Mouse (Mus musculus) liver, embryonic 14.5 days (tissue): ENCODE measurements around the gene Cldn10. TPM values are rescaled to one million over a fixed set of nuclear protein-coding genes. Genes with fewer than 3 reads are reported as not detected.
"Not testable (repeated sequence)": the region's sequence is repeated elsewhere in the genome, so short reads cannot be mapped to it uniquely, and the experiment has no call there.

Experiments
- ATAC-seq: fragments of 200-750 bp; cut with Nextera tagmentation; 2 replicates; pipeline ENCODE4 v1.8.0; 2017; ENCODE audit warnings: moderate number of reproducible peaks, mild to moderate bottlenecking, moderate library complexity; ENCODE audit not compliant: insufficient read depth
- DNase-seq, 3 experiments: peaks; one replicate each; pipeline ENCODE4 v3.0.0-alpha.2; 2012 to 2013; ENCODE audit warnings: low read depth in 3 of 3, low spot score in 3 of 3
- H3K27ac ChIP-seq: fragments of 300-500 bp; sonication (generic); 2 replicates; pipeline ENCODE4 v1.5.1; 2014; ENCODE audit warnings: moderate library complexity, mild to moderate bottlenecking, control low read depth, inconsistent platforms
- H3K27me3 ChIP-seq: fragments of 300-500 bp; sonication (generic); 2 replicates; pipeline ENCODE4 v1.6.1; 2014; ENCODE audit warnings: mild to moderate bottlenecking, low read length, moderate library complexity; ENCODE audit not compliant: control insufficient read depth, insufficient read depth
- H3K36me3 ChIP-seq: fragments of 300-500 bp; sonication (generic); replicated peaks from 2 replicates; pipeline ENCODE4 v1.6.1; 2014; ENCODE audit warnings: low read depth; ENCODE audit not compliant: control insufficient read depth, insufficient read depth
- H3K4me1 ChIP-seq, 2 experiments: fragments of 200-500 bp in 1 of 2; fragments of 300-500 bp in 1 of 2; sonication (generic) in 1 of 2; replicated peaks; 2 replicates each; pipeline ENCODE4 v1.6.1; 2012 to 2014; ENCODE audit warnings: antibody characterized with exemption in 1 of 2, inconsistent platforms in 1 of 2, low read length in 1 of 2; ENCODE audit not compliant: control insufficient read depth in 2 of 2, insufficient read depth in 2 of 2
- H3K4me2 ChIP-seq: fragments of 300-500 bp; sonication (generic); 2 replicates; pipeline ENCODE4 v1.6.1; 2014; ENCODE audit warnings: low read depth, mild to moderate bottlenecking, control low read depth, moderate library complexity
- H3K4me3 ChIP-seq, 2 experiments: fragments of 200-500 bp in 1 of 2; fragments of 300-500 bp in 1 of 2; sonication (generic) in 1 of 2; 2 replicates each; pipeline ENCODE4 v1.5.1; 2012 to 2014; ENCODE audit warnings: low read depth in 2 of 2, low read length in 2 of 2, mild to moderate bottlenecking in 2 of 2, control low read depth in 1 of 2, inconsistent platforms in 1 of 2, moderate library complexity in 1 of 2; ENCODE audit not compliant: insufficient read depth in 1 of 2
- H3K9ac ChIP-seq: fragments of 300-500 bp; sonication (generic); replicated peaks from 2 replicates; pipeline ENCODE4 v1.6.1; 2014; ENCODE audit warnings: mild to moderate bottlenecking, control low read depth, moderate library complexity
- H3K9me3 ChIP-seq: fragments of 300-500 bp; sonication (generic); 2 replicates; pipeline ENCODE4 v1.6.1; 2016; ENCODE audit warnings: low read length, mixed read lengths; ENCODE audit not compliant: control insufficient read depth
- CTCF ChIP-seq: IDR thresholded peaks from 2 replicates; pipeline ENCODE4 v1.5.1; 2016; ENCODE audit warnings: antibody characterized with exemption, low read depth, control low read depth
- EP300 ChIP-seq: IDR thresholded peaks from 2 replicates; pipeline ENCODE4 v1.6.1; 2016; ENCODE audit warnings: antibody characterized with exemption, low read depth
- WGBS: fragments of 180-500 bp; shearing (Covaris S2); extraction: QIAGEN DNeasy Blood & Tissue Kit; methylation state at CpG from one replicate; pipeline ENCODE4 v1.1.7; 2014; ENCODE audit not compliant: insufficient replicate concordance; 5-methylcytosine and 5-hydroxymethylcytosine counted together
- polyA plus RNA-seq, 2 experiments: library from polyadenylated mRNA; depleted of rRNA in 1 of 2; stranded (reverse) in 1 of 2; unstranded in 1 of 2; fragments of >200 nt; fragmentation: Nextera tagmentation in 1 of 2; extraction: Ambion mirVana in 1 of 2; gene quantifications; 2 replicates each; pipeline versions ENCODE4 v1.2.1 to v1.2.3; 2012 to 2014

Cldn10 gene
- polyA plus RNA-seq, 2 experiments, result 0.06 to 0.51 TPM

DNA sequence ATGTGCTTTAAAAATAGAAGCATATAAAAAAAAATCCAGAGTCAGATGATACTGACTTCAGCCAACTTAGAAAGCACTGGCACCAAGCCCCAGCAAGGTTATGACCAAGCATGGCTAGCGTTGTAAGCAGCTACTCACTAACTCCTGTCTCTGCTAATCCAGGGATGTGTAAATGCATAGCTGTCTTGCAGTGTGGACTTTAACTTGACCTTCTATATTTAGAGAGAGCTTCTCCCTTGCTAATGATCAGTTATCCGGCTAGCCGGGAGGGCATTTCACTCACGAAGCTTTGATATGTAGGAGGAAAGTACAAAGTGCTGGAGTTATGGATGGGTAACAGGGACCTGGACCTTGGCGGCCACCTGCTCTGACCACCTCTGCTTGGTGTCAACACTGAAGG is 19.9 kb downstream of the Cldn10 start:
- no peaks in the 10 kb centered on the region for H3K27me3 ChIP-seq
- peaks cover 23 to 45% of the 10 kb centered on the region in 2 experiments for H3K4me1 ChIP-seq

GRCm38 (mm10) chr14:118808183-118808582 is 20.5 kb downstream of the Cldn10 start:
- H3K36me3 ChIP-seq, H3K9me3 ChIP-seq, H3K4me3 ChIP-seq, H3K9ac ChIP-seq, H3K27me3 ChIP-seq, DNase-seq: not testable (repeated sequence)
- Histone ChIP-seq H3K4me2 (peak overlapping the region; percentile 33), H3K4me1 (peaks cover 23 to 45% of the 10 kb centered on the region in 2 experiments), H3K27ac (peak overlapping the region; percentile 24; the same call in 1 of the 2 replicates)
- 65% methylated on average over 2 of the region's 2 CpGs for WGBS
- ATAC-seq, result peak; percentile 71

More for the DNA sequence above, 19.9 kb downstream of the Cldn10 start:
- H3K4me3 ChIP-seq, result no peak overlapping the region
- peak overlapping the region; percentile 33 for H3K4me2 ChIP-seq
- DNase-seq, result no peak
- 81% methylated on average over 5 of the region's 5 CpGs for WGBS
- peak overlapping the region; percentile 24 for H3K27ac ChIP-seq
- TF ChIP-seq CTCF (no peak), EP300 (no peak)
- peak; percentile 7; the same call in 1 of the 2 replicates for ATAC-seq
- H3K9ac ChIP-seq, result no peak overlapping the region; the same call in 1 of the 2 replicates
- no peaks in the 10 kb centered on the region for H3K36me3 ChIP-seq
- no peaks in the 10 kb centered on the region for H3K9me3 ChIP-seq

DNA sequence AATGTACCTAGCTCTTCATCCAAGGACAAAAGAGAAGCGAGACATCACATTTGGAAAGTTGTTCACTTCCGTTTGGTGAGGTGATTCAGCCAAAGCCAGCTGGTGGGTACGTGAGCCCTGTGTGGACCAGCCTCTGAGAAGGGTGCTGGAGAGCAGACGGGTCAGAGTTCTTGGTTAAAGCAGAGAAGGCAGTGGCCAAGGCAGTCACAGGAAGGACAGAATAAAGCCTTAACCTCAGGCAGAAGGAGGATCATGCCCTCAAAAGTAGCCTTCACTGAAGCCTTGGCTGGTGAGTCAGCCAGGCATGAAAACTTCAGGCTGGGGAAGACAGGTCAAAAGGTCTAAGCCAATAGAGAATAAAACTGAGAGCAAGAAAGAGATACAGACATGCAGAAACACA is 22.0 kb downstream of the Cldn10 start:
- no peak for ATAC-seq
- Histone ChIP-seq H3K36me3 (no peaks in the 10 kb centered on the region), H3K9ac (no peak overlapping the region), H3K4me3 (no peak overlapping the region), H3K27ac (no peak overlapping the region; the same call in 1 of the 2 replicates), H3K9me3 (no peaks in the 10 kb centered on the region), H3K4me2 (no peak overlapping the region), H3K4me1 (peaks cover 23 to 45% of the 10 kb centered on the region in 2 experiments), H3K27me3 (no peaks in the 10 kb centered on the region)
- TF ChIP-seq CTCF, result no peak
- WGBS, result 58% methylated on average over 4 of the region's 4 CpGs
- DNase-seq, result no peak

DNA sequence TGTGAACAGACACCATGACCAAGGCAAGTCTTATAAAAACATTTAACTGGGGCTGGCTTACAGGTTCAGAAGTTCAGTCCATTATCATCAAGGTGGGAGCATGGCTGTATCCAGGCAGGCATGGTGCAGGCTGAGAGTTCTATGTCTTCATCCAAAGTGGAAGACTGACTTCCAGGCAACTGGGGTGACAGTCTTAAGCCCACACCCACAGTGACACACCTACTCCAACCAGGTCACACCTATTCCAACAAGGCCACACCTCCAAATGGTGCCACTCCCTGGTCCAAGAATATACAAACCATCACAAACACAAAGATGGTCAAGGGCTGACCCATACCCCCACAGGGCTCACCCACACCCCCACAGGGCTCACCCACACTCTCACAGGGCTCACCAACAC is 23.5 kb downstream of the Cldn10 start:
- peak; percentile 63; the same call in 1 of the 2 replicates for ATAC-seq
- H3K27me3 ChIP-seq, H3K4me3 ChIP-seq, H3K27ac ChIP-seq, DNase-seq, H3K36me3 ChIP-seq, H3K9me3 ChIP-seq: not testable (repeated sequence)
- peaks cover 23 to 45% of the 10 kb centered on the region in 2 experiments for H3K4me1 ChIP-seq
- peak overlapping the region; percentile 41 for H3K4me2 ChIP-seq
- peak overlapping the region; percentile 31; the same call in 1 of the 2 replicates for H3K9ac ChIP-seq

DNA sequence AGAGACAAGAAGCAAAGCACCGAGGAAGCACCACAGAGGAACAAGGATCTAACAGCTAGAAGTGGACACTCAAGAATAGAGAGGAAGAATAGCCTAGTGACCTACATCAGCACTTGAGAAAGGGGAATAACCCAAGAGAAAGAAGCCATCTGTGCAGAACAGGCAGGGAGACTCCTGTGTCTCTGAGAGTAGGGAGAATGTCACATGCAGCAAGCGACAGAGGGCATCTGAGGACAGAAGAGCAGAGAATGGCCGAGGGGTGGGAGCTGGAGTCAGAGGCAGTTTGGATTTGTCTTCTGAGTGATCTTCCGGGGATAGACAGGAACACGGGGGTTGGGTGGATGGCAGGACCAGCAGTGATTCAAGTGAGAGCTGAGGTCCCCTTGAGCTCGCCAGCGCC is 25.4 kb downstream of the Cldn10 start:
- TF ChIP-seq EP300, result no peak
- no peak for TF ChIP-seq CTCF

More for the DNA sequence above, 25.4 kb downstream of the Cldn10 start:
- ATAC-seq, result no peak
- no peak overlapping the region for H3K4me3 ChIP-seq
- WGBS, result 71% methylated on average over 7 of the region's 7 CpGs
- H3K9ac ChIP-seq, result no peak overlapping the region
- no peaks in the 10 kb centered on the region for H3K36me3 ChIP-seq
- H3K27me3 ChIP-seq, result no peaks in the 10 kb centered on the region
- no peak overlapping the region for H3K4me2 ChIP-seq
- DNase-seq, result no peak
- peaks cover 14 to 33% of the 10 kb centered on the region in 2 experiments for H3K4me1 ChIP-seq
- H3K27ac ChIP-seq, result no peak overlapping the region
- H3K9me3 ChIP-seq, result no peaks in the 10 kb centered on the region
